Mouse (Mus musculus): ENCODE data around the gene 0610012G03Rik.
A peak's percentile ranks its signal among the peaks of the same experiment; 100 is the strongest.
"Not testable (repeated sequence)": the region's sequence is repeated elsewhere in the genome, so short reads cannot be mapped to it uniquely, and the experiment has no call there.

The 0610012G03Rik gene

DNA sequence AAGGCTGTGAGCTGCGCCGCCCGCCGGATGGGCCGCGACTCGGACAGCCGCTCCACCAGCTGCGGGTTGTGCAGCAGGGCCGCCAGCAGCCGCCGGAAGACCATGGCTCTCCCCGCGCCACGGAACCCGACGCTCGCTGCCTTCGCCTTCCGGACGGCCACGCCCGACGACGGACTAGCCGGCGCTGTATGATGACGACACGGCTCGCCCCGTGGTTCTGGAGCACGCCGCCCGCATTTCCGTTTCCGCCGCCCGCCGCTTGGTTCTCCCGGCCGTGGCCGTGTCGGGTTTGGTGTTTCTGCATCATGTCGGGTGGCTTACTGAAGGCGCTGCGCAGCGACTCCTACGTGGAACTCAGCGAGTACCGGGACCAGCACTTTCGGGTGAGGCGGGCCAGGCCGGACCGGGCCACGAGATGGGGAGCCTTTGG, at the start of gene 0610012G03Rik, which contains the start of gene Ncbp2:
Gene 0610012G03Rik (minus strand): TSS at position 150 of the 430 bp plus-strand sequence.
Gene Ncbp2 (plus strand): TSS at position 169 of the 430 bp plus-strand sequence.
- DNase-seq (ENCODE audit: low spot score): peak; percentile 98

DNA sequence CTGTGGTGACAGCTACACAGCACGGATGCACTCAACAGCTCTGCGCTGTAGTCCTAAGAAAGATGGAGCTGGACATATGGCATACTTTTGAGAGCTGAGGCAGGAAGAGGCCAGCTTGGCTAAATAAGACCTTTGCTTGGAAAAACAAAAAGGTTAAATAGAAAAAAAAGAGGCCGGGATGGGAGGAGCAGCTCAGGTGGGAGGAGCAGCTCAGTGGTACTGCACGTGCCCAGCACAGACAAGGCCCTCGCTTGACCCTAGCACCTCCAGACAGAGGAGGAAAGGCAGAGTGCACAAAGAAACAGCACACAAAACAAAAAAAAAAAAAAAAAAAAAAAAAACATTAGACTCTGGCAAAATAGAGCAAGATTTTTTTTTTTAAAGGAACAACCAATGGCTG, 48.1 kb upstream of the 0610012G03Rik start:
- no peak for DNase-seq (ENCODE audit: low spot score)

DNA sequence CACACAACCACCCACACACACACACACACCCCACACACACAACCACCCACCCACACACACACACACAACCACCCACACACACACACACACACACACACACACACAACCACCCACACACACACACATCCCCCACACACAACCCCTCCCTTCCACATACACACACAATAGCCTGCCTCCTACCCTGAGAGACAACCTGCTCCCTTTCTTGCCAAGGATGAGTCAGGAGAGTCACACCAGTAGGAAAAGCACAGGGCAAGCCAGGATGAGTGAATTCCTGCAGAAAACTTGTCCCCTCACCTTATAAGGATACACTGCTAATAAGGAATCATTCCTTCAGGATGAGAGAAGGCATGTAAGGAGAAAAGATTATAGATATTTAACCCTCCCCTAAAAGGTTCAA, 45.7 kb upstream of the 0610012G03Rik start:
- DNase-seq (ENCODE audit: low spot score): no peak

DNA sequence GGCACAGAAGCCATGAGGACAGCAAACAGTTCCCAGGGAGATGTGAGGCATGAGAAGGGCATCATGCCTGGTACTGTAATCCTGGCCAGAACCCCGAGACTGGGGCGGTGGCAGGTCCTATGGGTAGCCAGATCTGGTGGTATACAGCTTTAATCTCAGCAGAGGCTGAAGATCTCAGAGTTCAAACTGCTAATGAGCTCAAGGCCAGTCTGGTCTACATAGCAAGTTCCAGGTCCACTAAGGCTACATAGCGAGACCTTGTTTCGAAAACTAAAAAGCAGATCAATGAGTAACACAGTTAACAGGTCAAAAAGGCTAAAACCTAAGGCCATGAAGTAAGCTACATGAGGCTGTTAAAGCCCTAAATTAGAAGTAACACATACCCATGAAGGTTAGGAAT, 44.9 kb upstream of the 0610012G03Rik start:
- DNase-seq (ENCODE audit: low spot score): no peak

DNA sequence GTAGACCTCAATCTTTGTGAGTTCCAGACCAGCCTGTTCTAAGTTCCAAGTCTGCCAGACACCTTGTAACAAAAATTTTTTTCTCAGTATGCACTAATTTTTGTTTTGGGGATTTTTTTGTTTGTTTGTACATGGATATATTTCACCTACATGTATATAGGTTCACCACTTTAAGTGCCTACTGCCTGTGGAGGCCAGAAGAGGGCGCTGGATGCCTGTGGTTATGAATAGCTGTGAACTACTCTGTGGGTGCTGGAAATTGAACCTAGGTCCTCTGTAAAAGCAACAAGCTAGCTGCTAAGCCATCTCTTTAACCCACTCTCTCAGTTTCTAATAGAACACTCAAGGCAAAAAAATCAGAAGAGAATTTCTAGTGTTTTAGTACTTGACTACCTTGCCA, 43.7 kb upstream of the 0610012G03Rik start:
- DNase-seq (ENCODE audit: low spot score): no peak

DNA sequence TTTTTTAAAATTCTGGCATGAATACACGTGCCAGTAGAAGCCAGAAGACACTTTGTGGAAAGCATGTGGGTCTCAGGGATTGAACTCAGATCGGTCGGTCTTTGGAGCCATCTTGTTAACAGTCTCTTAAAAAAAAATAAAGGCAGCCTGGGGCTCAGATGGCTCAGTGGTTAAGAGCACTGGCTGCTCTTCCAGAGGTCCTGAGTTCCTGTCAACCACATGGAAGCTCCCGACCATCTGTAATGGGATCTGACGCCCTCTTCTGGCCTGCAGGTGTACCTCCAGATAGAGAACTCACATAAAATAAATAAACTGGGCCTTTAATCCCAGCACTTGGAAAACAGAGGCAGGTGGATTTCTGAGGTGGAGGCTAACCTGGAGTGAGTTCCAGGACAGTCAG, 32.7 kb upstream of the 0610012G03Rik start:
- no peak for DNase-seq (ENCODE audit: low spot score)

DNA sequence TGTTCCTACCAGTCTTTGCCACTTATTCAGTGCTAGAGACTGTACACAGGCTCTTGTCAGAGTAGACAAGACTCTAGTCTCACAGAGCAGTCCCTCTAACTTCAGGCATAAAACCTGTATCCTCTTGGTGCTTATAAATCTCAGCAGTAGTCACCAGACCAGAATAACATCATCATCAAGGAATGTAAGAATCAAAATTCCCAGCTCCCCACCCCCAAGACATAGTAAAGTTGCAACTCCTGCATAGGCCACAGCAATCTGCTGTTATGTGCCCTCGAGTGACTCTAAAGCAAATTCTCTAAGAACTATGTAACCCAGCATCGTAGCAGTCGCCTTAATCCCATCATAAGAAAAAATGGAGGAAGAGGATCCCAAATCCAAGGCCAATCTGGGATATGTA, 31.2 kb upstream of the 0610012G03Rik start:
- no peak for DNase-seq (ENCODE audit: low spot score)

DNA sequence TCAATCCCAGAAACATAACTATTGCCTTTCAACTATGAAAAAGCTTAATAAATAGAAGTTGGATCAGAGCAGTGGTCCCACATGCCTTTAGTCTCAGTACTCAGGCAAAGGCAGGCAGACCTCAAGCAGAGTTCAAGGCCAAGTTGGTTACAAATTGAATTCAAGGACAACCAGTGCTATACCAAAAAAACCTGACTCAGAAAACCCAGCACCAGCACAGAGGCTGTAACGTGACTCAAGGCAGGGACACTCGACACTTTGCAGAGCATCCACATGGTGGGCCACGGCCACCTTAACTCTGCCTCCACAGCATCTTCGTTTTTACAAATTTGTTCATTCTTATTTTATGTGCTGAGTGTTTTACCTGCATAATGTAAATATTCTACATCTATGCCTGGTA, 27.0 kb upstream of the 0610012G03Rik start:
- DNase-seq (ENCODE audit: low spot score): no peak

DNA sequence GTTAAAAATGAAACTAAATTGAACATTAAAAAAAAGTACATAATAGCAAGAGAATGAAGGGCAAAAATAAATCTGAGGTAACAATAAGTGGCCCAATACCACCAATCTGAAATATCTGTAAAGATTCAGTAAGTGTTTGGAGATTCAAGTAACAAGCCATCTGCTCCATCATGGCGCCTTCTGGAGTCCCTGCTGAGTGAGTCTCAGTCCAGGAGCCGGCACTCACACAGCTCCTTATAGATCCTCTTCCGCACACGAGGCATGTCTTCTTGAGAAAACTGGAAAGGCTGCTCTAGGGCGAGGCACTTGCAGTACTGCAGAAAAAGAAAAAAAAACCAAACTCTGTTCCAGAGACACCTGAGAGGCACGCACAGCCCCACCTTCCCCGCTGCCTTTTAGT, 14.9 kb upstream of the 0610012G03Rik start:
- DNase-seq (ENCODE audit: low spot score): no peak

DNA sequence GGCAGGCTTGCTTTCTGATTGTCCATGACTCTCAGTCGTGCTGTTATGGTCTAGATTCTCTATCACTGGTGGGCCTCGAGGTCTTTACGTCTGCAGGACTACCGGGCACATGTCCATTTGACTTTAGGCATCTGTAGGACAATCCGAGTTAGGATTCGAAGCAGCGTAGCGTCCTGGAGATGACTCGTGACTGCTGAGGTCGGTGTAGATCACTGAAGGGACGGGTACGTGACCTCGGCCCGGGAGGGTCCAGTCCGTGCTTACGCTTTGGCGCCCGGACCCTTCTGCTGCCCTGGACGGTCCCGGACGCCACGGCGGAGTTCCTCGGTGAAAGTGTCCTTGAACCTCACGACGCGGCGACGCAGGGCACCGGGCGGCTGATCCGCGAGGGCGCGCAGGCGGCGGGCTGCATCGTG, 385 bp downstream of the 0610012G03Rik start:
- no peak for DNase-seq (ENCODE audit: low spot score)

DNA sequence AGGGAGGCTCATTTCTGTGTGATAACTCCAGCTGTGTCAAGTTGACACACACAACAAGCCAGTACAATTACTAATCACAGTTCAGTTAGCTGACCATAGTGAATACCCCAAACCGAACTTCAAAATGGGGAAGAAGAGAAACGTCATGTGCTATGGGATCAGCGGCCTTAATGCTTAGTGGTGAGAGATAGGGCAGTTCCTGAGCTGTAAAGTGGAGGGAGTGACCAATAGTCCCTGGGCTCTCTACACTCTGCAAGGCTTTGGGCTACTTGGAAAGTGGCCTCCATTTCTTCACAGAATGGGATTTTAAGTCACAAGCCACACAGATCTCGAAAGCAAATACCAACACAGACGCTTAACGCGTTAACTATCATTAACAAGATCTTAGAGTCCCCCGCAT, 961 bp downstream of the 0610012G03Rik start:
- no peak for DNase-seq (ENCODE audit: low spot score)

DNA sequence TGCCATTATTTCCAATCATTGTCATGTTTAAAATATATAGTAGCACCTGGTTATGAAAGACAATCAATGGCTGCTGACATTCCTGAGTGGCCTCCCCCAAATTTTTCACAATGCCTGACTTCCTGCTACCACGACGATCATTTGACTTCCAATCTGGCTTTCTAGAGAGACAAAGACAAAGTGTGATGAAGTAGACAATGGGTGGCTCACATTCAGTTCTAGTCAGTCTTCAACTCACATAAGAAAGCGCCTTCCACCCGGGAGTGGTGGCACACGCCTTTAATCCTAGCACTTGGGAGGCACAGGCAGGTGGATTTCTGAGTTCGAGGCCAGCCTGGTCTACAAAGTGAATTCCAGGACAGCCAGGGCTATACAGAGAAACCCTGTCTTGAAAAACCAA, 2.3 kb downstream of the 0610012G03Rik start:
- not testable (repeated sequence) for DNase-seq (ENCODE audit: low spot score)

DNA sequence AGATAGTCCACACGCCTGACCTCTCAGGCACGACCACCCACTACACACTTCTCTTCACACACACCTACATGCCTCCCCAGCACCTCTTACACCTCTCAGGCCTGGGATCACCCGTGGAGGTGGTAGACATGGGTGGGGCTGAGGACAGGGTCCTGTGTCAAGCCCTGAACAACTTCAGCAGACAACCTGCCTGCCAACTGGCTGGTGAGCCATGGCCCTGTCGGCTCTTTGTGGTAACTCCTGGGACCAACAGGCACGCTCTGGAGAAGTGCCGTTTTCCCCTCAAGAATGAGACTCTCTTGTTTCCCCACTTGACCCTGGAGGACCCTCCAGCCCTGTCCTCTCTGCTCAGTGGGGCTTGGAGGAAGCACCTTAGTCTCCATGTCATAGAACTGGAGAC, 2.9 kb downstream of the 0610012G03Rik start:
- DNase-seq (ENCODE audit: low spot score): no peak

DNA sequence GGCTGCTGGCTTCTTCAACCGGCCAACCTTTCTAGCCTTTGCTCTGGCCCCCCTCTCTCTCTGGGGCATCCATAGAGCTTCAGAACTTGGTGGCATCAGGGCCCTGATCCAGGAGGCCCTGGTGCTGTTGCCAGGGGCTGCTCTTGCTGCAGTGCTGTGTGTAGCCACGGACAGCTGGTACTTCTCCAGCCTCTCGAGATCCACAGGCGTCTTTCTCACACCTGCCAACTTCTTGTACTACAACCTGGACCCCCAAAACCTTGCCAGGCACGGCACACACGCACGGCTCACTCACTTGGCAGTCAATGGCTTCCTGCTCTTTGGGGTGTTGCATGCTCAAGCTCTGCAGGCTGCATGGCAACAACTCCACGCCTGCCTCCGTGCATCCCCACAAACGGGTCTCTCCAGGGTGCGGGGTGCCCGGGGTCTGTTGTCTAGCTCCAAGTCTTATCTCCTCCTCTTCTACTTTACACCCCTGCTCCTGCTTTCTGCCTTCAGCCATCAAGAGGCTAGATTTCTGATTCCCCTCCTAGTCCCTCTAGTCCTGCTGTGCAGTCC, 3.5 kb downstream of the 0610012G03Rik start:
- no peak for DNase-seq (ENCODE audit: low spot score)

DNA sequence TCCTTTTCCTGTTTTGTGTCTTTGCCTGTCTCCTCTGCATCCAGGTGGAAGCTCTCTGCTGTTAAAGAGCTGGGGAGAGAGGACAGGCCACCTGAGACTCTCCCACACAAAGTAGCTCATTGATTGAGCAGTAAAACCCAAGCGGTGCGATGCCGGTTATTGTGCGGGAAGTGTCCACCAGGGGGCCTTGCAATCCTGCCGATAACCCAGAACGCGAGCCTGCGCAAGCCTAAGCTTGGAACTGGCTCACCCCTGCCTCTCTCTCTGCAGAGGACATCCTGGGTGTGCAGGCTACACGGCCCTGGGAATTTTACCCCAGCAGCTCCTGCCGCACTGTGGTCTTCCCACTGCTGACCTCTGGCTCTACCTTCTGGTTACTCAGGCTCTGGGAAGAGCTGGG, 4.3 kb downstream of the 0610012G03Rik start:
- DNase-seq (ENCODE audit: low spot score): peak; percentile 90

DNA sequence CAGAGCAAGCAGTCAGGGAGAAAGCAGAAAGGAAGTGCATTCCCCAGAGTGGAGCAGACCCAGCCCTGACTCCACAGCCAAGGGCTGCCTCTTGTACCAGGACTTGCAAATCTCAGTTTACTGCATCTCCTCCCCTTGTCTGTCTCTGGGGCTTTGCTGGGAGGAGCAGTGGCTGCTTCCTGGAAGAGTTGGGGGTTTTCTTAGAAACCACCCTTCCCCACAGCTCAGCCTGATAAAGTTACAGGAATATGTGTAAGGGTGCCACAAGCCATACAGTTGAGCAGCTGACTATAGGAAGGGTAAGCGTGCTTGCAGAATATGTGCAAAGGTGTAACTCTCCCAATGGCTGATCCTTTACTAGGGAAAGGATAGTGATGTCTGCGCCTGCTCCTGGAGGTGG, 7.7 kb downstream of the 0610012G03Rik start:
- no peak for DNase-seq (ENCODE audit: low spot score)

DNA sequence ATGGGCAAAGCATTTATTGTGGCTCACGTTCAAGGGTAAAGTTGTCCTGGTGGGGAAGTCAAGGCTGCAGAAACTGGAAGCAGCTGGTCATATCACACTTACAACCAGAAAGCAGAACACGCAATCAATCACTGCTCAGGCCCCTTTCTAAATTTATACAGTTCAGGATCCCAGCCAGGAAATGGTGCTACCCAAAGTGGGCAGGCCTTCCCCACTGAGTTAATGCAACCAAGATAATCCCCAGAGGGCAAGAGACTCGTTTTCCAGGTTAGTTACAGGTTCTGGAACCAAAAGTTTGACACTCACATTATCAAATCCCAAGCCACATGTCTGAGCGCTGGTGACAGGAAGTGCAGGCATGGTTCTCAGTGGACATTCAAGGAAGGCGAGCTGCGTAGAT, 9.4 kb downstream of the 0610012G03Rik start:
- DNase-seq (ENCODE audit: low spot score): no peak

DNA sequence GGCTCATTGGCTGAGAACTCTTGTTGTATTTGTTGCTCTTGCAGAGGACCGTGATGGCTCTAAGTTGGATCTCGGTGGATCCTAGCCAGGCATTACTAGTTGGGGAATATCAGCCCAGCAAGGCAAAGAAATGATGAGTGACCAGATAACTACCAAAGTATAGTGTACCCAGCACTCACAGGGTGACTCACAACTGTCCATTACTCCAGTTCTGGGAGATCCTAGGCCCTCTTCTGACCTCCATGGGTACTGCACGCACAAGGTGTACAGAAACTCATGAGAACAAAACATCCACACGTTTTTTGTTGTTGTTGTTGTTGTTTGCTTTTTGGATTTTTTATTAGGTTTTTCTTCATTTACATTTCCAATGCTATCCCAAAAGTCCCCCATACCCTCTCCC, 11.7 kb downstream of the 0610012G03Rik start:
- DNase-seq (ENCODE audit: low spot score): no peak

DNA sequence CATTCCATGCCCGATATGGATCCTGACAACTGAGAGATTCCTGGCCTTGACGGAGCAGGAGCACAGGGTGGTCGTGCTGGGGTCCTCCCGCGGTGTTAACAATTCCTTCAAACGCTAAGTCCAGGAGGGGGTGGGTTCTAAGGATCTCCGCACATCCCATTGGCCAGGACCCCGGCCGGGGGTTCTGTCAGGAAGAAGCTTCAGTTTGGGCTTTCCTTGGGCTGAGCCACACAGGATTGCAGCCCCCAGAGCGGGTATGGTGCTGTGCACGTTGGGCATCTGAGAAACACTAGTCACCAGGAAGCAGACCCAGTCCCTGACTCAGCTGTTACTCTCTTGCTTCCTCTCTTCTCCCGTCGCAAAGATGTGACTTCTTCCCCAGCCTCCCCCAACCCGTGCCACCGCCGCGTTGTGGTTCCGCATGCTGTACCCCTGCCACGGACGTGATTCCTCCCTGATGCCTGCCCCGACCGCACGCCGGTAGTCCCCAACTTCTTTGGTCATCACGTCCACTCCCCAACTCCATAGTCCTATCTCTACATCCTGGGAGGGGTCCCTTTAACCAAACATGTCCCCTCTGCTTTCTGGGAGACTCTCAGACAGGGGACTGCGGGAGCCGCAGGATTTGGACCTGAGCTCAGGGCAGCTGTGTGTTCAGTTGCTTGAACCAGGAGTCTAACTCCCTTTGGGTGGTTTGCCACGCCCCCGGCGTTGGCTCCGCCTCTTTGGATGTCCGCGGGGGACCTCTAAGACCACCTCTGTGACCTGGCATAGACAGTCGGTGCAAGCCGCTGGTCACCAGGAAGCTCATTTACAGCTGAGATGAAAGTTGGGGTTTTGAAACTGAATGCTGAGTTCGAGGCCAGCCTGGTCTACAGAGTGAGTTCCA, 13.0 kb downstream of the 0610012G03Rik start:
- no peak for DNase-seq (ENCODE audit: low spot score)

DNA sequence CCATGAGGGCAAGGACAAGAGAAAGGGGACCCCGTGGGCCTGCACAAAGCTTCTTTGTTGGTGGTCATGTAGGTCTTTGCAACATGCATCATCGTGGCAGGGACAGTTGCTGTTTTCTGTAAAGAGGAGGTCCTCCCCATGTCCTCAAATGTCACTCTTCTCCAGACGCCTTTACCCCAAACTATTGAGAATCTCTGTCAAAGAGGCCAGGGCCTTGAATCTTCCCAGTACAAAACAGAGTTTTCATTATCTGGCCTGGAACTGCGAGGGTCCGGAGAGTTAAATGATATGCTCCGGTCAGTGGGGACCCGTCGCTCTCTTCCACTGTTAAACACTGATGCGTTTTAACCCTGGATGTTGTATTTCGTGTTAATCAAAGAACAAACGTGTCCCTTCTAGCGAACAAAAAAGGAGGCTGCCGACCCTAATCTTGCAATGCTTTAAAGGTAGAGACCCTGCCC, 13.7 kb downstream of the 0610012G03Rik start:
- DNase-seq (ENCODE audit: low spot score): no peak

DNA sequence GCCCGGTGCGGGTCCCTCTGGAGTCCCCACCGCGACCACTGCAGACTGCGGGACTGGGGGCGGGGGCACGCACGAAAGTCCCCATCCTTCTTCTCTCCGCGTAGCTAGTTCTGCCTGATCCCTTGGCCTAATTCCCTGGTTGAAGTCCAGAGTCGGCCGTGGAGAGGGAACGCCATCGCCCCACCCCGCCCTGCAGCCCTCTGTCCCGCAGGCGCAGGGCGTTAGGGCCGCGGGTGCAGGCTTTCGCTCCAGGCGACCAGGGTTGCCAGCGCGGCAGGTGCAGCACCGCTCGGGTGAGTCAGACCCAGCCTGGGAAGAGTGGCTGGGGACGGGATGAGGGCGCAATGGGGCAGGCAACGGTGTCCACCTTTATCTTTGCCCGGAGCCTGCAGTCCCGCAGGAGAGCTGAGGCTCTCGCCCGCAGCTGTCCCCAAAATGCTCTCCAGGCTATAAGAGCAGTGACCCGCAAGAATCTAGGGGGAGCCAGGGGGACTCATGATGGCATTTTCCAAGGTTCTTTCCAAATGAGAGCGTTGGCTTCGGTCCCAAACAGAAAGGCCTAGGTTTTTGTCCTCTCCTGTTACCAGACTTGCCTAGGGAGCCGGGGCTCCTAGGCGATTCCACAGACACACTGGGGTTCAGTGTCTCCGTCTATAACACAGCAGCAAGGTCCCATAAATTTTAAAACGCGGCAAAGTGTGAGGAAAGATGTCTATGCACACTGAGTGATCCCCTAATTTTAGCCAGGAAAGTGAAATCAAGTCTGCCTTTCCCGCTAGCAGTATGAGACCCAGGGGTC, 14.3 kb downstream of the 0610012G03Rik start, which contains the start of gene Pigz:
Gene Pigz (plus strand): TSS at position 101 of the 799 bp plus-strand sequence.
- DNase-seq (ENCODE audit: low spot score): peak; percentile 59

Measured in testis, postnatal 10 days (tissue).